Mouse (Mus musculus) lung, postnatal 14 days (tissue): Measurements from ENCODE around the gene Syn3.

Experiments
- DNase-seq: peaks from one replicate; pipeline ENCODE4 v3.0.0; 2021

Syn3 gene

GRCm38 (mm10) chr10:86074971-86075711, 423.6 kb downstream of the Syn3 start:
- DNase-seq, result peak; percentile 30

GRCm38 (mm10) chr10:86074134-86074533, 424.6 kb downstream of the Syn3 start:
- no peak for DNase-seq

- DNase-seq, result no peak
Observed at GRCm38 (mm10) chr10:86070751-86071150, 427.9 kb downstream of the Syn3 start.

- DNase-seq, result no peak
Observed at GRCm38 (mm10) chr10:86069341-86069740, 429.4 kb downstream of the Syn3 start.

- DNase-seq, result no peak
Observed at GRCm38 (mm10) chr10:86067911-86068310, 430.8 kb downstream of the Syn3 start.

GRCm38 (mm10) chr10:86066651-86067050, 432.0 kb downstream of the Syn3 start:
- DNase-seq, result no peak

GRCm38 (mm10) chr10:86065661-86066060, 433.0 kb downstream of the Syn3 start:
- no peak for DNase-seq

- peak; percentile 83 for DNase-seq
Observed at GRCm38 (mm10) chr10:86064937-86065336, 433.8 kb downstream of the Syn3 start.

GRCm38 (mm10) chr10:86063018-86063384, 435.7 kb downstream of the Syn3 start:
- DNase-seq, result no peak

- DNase-seq, result no peak
Observed at GRCm38 (mm10) chr10:86062261-86063017, 436.3 kb downstream of the Syn3 start.

GRCm38 (mm10) chr10:86060267-86060666, 438.4 kb downstream of the Syn3 start:
- DNase-seq, result no peak

- DNase-seq, result no peak
Observed at GRCm38 (mm10) chr10:86057712-86058111, 441.0 kb downstream of the Syn3 start.

- DNase-seq, result no peak
Observed at GRCm38 (mm10) chr10:86057286-86057685, 441.4 kb downstream of the Syn3 start.

- no peak for DNase-seq
Observed at GRCm38 (mm10) chr10:86056297-86056903, 442.3 kb downstream of the Syn3 start.

- DNase-seq, result no peak
Observed at GRCm38 (mm10) chr10:86052818-86053522, 445.7 kb downstream of the Syn3 start.

GRCm38 (mm10) chr10:86050522-86050921, 448.2 kb downstream of the Syn3 start:
- no peak for DNase-seq

- DNase-seq, result no peak
Observed at GRCm38 (mm10) chr10:86047786-86048185, 450.9 kb downstream of the Syn3 start.

GRCm38 (mm10) chr10:86046371-86046770, 452.3 kb downstream of the Syn3 start:
- DNase-seq, result no peak

- no peak for DNase-seq
Observed at GRCm38 (mm10) chr10:86044066-86044465, 454.6 kb downstream of the Syn3 start.

GRCm38 (mm10) chr10:86043651-86044050, 455.0 kb downstream of the Syn3 start:
- DNase-seq, result no peak

- DNase-seq, result no peak
Observed at GRCm38 (mm10) chr10:86034007-86034728, 464.5 kb downstream of the Syn3 start.

GRCm38 (mm10) chr10:86032517-86032916, 466.2 kb downstream of the Syn3 start:
- DNase-seq, result no peak

GRCm38 (mm10) chr10:86030743-86031142, 468.0 kb downstream of the Syn3 start:
- no peak for DNase-seq
